Mouse (Mus musculus): ENCODE results near the gene Fgd1.

DNA sequence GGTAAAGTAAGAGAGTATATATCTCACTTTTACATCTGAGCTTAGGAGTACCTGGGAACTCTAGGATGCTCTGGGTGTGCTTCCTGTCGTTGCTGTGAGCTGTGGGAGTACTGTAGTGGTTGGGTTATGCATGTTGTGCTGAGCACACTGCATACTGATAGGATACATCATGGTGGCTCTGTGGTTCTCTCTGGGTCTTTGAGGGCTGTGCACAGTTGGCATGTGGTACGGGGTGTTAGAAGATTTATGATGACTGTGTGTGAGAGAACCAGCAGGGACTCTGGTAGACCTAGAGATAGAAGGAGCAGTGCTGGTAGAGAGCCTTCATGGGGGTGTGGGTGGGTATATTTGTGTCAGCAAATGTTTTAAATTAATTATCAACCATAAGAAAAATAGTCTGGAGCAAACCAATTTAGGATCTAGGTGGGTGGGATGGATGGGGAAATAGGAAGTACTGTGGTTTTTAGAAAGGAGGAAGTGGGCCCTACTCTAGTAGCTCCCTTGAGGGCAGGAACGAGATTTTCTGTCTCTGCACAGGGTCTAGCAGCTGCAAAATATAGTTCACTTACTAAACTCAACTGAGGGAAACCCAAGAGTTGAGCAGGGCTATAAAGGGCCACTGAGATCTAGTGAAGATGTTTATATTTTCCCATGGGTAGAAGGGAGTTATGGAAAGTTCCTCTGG is 15.8 kb downstream of the Fgd1 start:
- TF ChIP-seq ZNF384 (IDR thresholded peaks at IDR 0.05; ENCODE audit: low read depth, low read length), result no peak
- TF ChIP-seq HCFC1 (IDR thresholded peaks at IDR 0.05; ENCODE audit: borderline replicate concordance, insufficient read depth, low read length), result no peak
